Mouse (Mus musculus): ENCODE data around the gene Ckmt2.

Gene Ckmt2

GRCm38 (mm10) chr13:91876741-91877349 is at the start of gene Ckmt2:
Gene Ckmt2 (minus strand): TSS chr13:91876885.
- in situ Hi-C loops (cut with MboI, MseI): no loop called here

GRCm38 (mm10) chr13:91921010-91921409 is 44.3 kb upstream of the Ckmt2 start:
- in situ Hi-C loops (cut with MboI, MseI): no loop called here

- in situ Hi-C loops (cut with MboI, MseI): loop anchor here in 1 of 2 experiments (10.0 kb wide), 1 partner anchor 566 kb away; the partner anchor contains the start of gene Fam151b
These were observed 42.1 kb upstream of the Ckmt2 start for GRCm38 (mm10) chr13:91918764-91919163.

- in situ Hi-C loops (cut with MboI, MseI): loop anchor here in 1 of 2 experiments (10.0 kb wide), 1 partner anchor 567 kb away; the partner anchor contains the start of gene Fam151b
These were observed 41.1 kb upstream of the Ckmt2 start for GRCm38 (mm10) chr13:91917835-91918234.

GRCm38 (mm10) chr13:91916308-91916707 is 39.6 kb upstream of the Ckmt2 start:
- in situ Hi-C loops (cut with MboI, MseI): loop anchor here in 1 of 2 experiments (10.0 kb wide), 1 partner anchor 568 kb away; the partner anchor contains the start of gene Fam151b

GRCm38 (mm10) chr13:91915582-91916239 is 39.0 kb upstream of the Ckmt2 start:
- in situ Hi-C loops (cut with MboI, MseI): loop anchor here in 1 of 2 experiments (10.0 kb wide), 1 partner anchor 569 kb away; the partner anchor contains the start of gene Fam151b

- in situ Hi-C loops (cut with MboI, MseI): loop anchor here in 1 of 2 experiments (10.0 kb wide), 1 partner anchor 570 kb away; the partner anchor contains the start of gene Fam151b
These were observed 38.5 kb upstream of the Ckmt2 start for GRCm38 (mm10) chr13:91915192-91915581.

GRCm38 (mm10) chr13:91911652-91912051 is 35.0 kb upstream of the Ckmt2 start:
- in situ Hi-C loops (cut with MboI, MseI): loop anchor here in 1 of 2 experiments (10.0 kb wide), 1 partner anchor 573 kb away; the partner anchor contains the start of gene Fam151b

GRCm38 (mm10) chr13:91911211-91911610 is 34.5 kb upstream of the Ckmt2 start:
- in situ Hi-C loops (cut with MboI, MseI): loop anchor here in 1 of 2 experiments (10.0 kb wide), 1 partner anchor 574 kb away; the partner anchor contains the start of gene Fam151b

- in situ Hi-C loops (cut with MboI, MseI): loop anchor here (5.0 to 10.0 kb wide), 3 partner anchors 306 to 824 kb away; no protein-coding TSS in a partner anchor
These were observed 31.7 kb upstream of the Ckmt2 start for GRCm38 (mm10) chr13:91908202-91908980.

- in situ Hi-C loops (cut with MboI, MseI): loop anchor here (5.0 to 10.0 kb wide), 3 partner anchors 308 to 826 kb away; no protein-coding TSS in a partner anchor
These were observed 29.7 kb upstream of the Ckmt2 start for GRCm38 (mm10) chr13:91906338-91906737.

GRCm38 (mm10) chr13:91896476-91896875 is 19.8 kb upstream of the Ckmt2 start:
- in situ Hi-C loops (cut with MboI, MseI): no loop called here

- in situ Hi-C loops (cut with MboI, MseI): no loop called here
These were observed 16.4 kb upstream of the Ckmt2 start for GRCm38 (mm10) chr13:91893132-91893531.

- in situ Hi-C loops (cut with MboI, MseI): no loop called here
These were observed 13.4 kb upstream of the Ckmt2 start for GRCm38 (mm10) chr13:91890031-91890619.

- in situ Hi-C loops (cut with MboI, MseI): no loop called here
These were observed 8.2 kb upstream of the Ckmt2 start for GRCm38 (mm10) chr13:91884714-91885386.

GRCm38 (mm10) chr13:91881837-91882480 is 5.3 kb upstream of the Ckmt2 start:
- in situ Hi-C loops (cut with MboI, MseI): no loop called here

- in situ Hi-C loops (cut with MboI, MseI): no loop called here
These were observed 3.6 kb upstream of the Ckmt2 start for GRCm38 (mm10) chr13:91880256-91880655.

- in situ Hi-C loops (cut with MboI, MseI): no loop called here
These were observed 1.3 kb upstream of the Ckmt2 start for GRCm38 (mm10) chr13:91877996-91878395.

- in situ Hi-C loops (cut with MboI, MseI): no loop called here
These were observed 665 bp upstream of the Ckmt2 start for GRCm38 (mm10) chr13:91877350-91877749.

- in situ Hi-C loops (cut with MboI, MseI): no loop called here
These were observed 1.1 kb downstream of the Ckmt2 start for GRCm38 (mm10) chr13:91875581-91875980.
